11 mouse cellular contexts compared by ENCODE assay signal in genomic region chr1:152203187-152203586, GRCm38 (mm10).
DNase-seq lines count a peak whose midpoint lies in the region; ATAC-seq lines count a peak whose summit lies in the region.
"Had no signal": no experiment of that assay in that cellular context is flagged by ENCODE, and none has a peak within 500 bp of the region (broad histone marks: within the 10 kb centered on the region; RNA-seq: fewer than 3 reads in every experiment).

No protein-coding gene starts in this region.

- H3K4me3 ChIP-seq in embryonic facial prominence, embryonic 12.5 days: no peak overlapping the region
- H3K4me3 ChIP-seq in hindbrain, embryonic 16.5 days (ENCODE audit: low read length): no peak overlapping the region
- no peak overlapping the region for H3K4me3 ChIP-seq in neural tube, embryonic 14.5 days (ENCODE audit: low read depth, low read length)
- H3K4me3 ChIP-seq: heart, embryonic 13.5 days had no signal

- H3K27me3 ChIP-seq in embryonic facial prominence, embryonic 12.5 days: no peaks in the 10 kb centered on the region
- no peaks in the 10 kb centered on the region for H3K27me3 ChIP-seq in hindbrain, embryonic 16.5 days (replicated peaks; ENCODE audit: control insufficient read depth, insufficient read depth, low read length)
- no peaks in the 10 kb centered on the region for H3K27me3 ChIP-seq in neural tube, embryonic 14.5 days (ENCODE audit: control insufficient read depth, insufficient read depth, low read length)
- H3K27me3 ChIP-seq: heart, embryonic 13.5 days had no signal

- H3K9ac ChIP-seq in embryonic facial prominence, embryonic 12.5 days: no peak overlapping the region
- no peak overlapping the region for H3K9ac ChIP-seq in hindbrain, embryonic 16.5 days (ENCODE audit: low read depth, low read length)
- H3K9ac ChIP-seq in neural tube, embryonic 14.5 days (replicated peaks; ENCODE audit: low read depth, low read length): no peak overlapping the region
- H3K9ac ChIP-seq: heart, embryonic 13.5 days had no signal

- H3K4me1 ChIP-seq in embryonic facial prominence, embryonic 12.5 days: no peaks in the 10 kb centered on the region
- no peaks in the 10 kb centered on the region for H3K4me1 ChIP-seq in hindbrain, embryonic 16.5 days (ENCODE audit: control insufficient read depth, insufficient read depth, low read depth, low read length)
- H3K4me1 ChIP-seq in neural tube, embryonic 14.5 days (ENCODE audit: control insufficient read depth, insufficient read depth, low read length): no peaks in the 10 kb centered on the region; the same call in 1 of the 2 replicates
- H3K4me1 ChIP-seq: heart, embryonic 13.5 days had no signal

- peak; percentile 22; the same call in 1 of the 2 replicates for ATAC-seq in embryonic facial prominence, embryonic 12.5 days (ENCODE audit: insufficient number of reproducible peaks, insufficient read depth, low FRiP score, low TSS enrichment)
- peak; percentile 34; the same call in 1 of the 2 replicates for ATAC-seq in hindbrain, embryonic 16.5 days
- peak; percentile 49; the same call in 1 of the 2 replicates for ATAC-seq in neural tube, embryonic 14.5 days (ENCODE audit: low read depth)

- H3K27ac ChIP-seq in embryonic facial prominence, embryonic 12.5 days: no peak overlapping the region
- no peak overlapping the region for H3K27ac ChIP-seq in hindbrain, embryonic 16.5 days (ENCODE audit: low read depth, low read length)
- H3K27ac ChIP-seq in neural tube, embryonic 14.5 days (ENCODE audit: low read depth, low read length): no peak overlapping the region
- H3K27ac ChIP-seq: heart, embryonic 13.5 days; macrophage had no signal

- H3K36me3 ChIP-seq in embryonic facial prominence, embryonic 12.5 days: no peaks in the 10 kb centered on the region
- no peaks in the 10 kb centered on the region for H3K36me3 ChIP-seq in hindbrain, embryonic 16.5 days (ENCODE audit: control insufficient read depth, insufficient read depth, low read length)
- H3K36me3 ChIP-seq in neural tube, embryonic 14.5 days (ENCODE audit: control insufficient read depth, insufficient read depth, low read length): no peaks in the 10 kb centered on the region
- H3K36me3 ChIP-seq: G1E; heart, embryonic 13.5 days had no signal

- 30% methylated on average over 2 of the region's 2 CpGs for WGBS in embryonic facial prominence, embryonic 12.5 days
- 47% methylated on average over 2 of the region's 2 CpGs for WGBS in hindbrain, embryonic 16.5 days
- 48% methylated on average over 2 of the region's 2 CpGs for WGBS in neural tube, embryonic 14.5 days

- H3K4me2 ChIP-seq in embryonic facial prominence, embryonic 12.5 days (replicated peaks): no peak overlapping the region
- H3K4me2 ChIP-seq in hindbrain, embryonic 16.5 days (ENCODE audit: low read length): no peak overlapping the region
- no peak overlapping the region for H3K4me2 ChIP-seq in neural tube, embryonic 14.5 days (ENCODE audit: low read depth, low read length)
- H3K4me2 ChIP-seq: heart, embryonic 13.5 days had no signal

- H3K9me3 ChIP-seq in embryonic facial prominence, embryonic 12.5 days: no peaks in the 10 kb centered on the region
- 0 out of 2 replicates have a peak, but pooled peaks cover 2% of the 10 kb centered on the region for H3K9me3 ChIP-seq in hindbrain, embryonic 16.5 days (ENCODE audit: control insufficient read depth, low read length)
- H3K9me3 ChIP-seq in neural tube, embryonic 14.5 days (ENCODE audit: control insufficient read depth, low read length): no peaks in the 10 kb centered on the region

- DNase-seq in kidney, postnatal 4 days: peak; percentile 17 to 32
- no peak for DNase-seq in kidney, postnatal 36 days
- DNase-seq in spleen, postnatal 4 days (ENCODE audit: low spot score in 2 of 2): no peak
- no peak for DNase-seq in Muller cell, postnatal 12 days (ENCODE audit: inconsistent ontology term)
- DNase-seq: adrenal gland, postnatal 25 days had no signal

Comparison
In these comparisons a context has a peak if more than half of its experiments do, and no peak if none do; other contexts are left out.
1. DNase-seq: peak in kidney, postnatal 4 days (2 of 2); none in kidney, postnatal 36 days (0 of 2), spleen, postnatal 4 days (0 of 2) and Muller cell, postnatal 12 days (single experiment).
2. Peak in every context shown above with its lines, with median percentiles within 50 percentile points of each other: ATAC-seq.